Mouse (Mus musculus) midbrain, embryonic 15.5 days (tissue): ENCODE measurements around the gene Pitpnc1. TPM values are rescaled to one million over a fixed set of nuclear protein-coding genes. Genes with fewer than 3 reads are reported as not detected.

Experiments used
- ATAC-seq: fragments of 200-750 bp; cut with Nextera tagmentation; replicated peaks from 2 replicates; pipeline ENCODE4 v1.8.0; 2017; ENCODE audit warnings: moderate TSS enrichment
- H3K27ac ChIP-seq: fragments of 300-500 bp; sonication (generic); 2 replicates; pipeline ENCODE4 v1.5.1; 2015; ENCODE audit warnings: mild to moderate bottlenecking, inconsistent platforms
- H3K27me3 ChIP-seq: fragments of 300-500 bp; sonication (generic); replicated peaks from 2 replicates; pipeline ENCODE4 v1.6.1; 2015; ENCODE audit warnings: inconsistent platforms
- H3K36me3 ChIP-seq: fragments of 300-500 bp; sonication (generic); replicated peaks from 2 replicates; pipeline ENCODE4 v1.6.1; 2015; ENCODE audit warnings: inconsistent platforms
- H3K4me1 ChIP-seq: fragments of 300-500 bp; sonication (generic); 2 replicates; pipeline ENCODE4 v1.6.1; 2015; ENCODE audit warnings: inconsistent platforms
- H3K4me2 ChIP-seq: fragments of 300-500 bp; sonication (generic); 2 replicates; pipeline ENCODE4 v1.6.1; 2015; ENCODE audit warnings: inconsistent platforms, mild to moderate bottlenecking, moderate library complexity
- H3K4me3 ChIP-seq: fragments of 300-500 bp; sonication (generic); 2 replicates; pipeline ENCODE4 v1.5.1; 2015; ENCODE audit warnings: mild to moderate bottlenecking, inconsistent platforms
- H3K9ac ChIP-seq: fragments of 300-500 bp; sonication (generic); 2 replicates; pipeline ENCODE4 v1.6.1; 2015; ENCODE audit warnings: mild to moderate bottlenecking, inconsistent platforms
- H3K9me3 ChIP-seq: fragments of 300-500 bp; sonication (generic); 2 replicates; pipeline ENCODE4 v1.6.1; 2016; ENCODE audit warnings: inconsistent platforms
- WGBS: fragments of 180-500 bp; shearing (Covaris S2); methylation state at CpG from one replicate; pipeline ENCODE4 v1.1.7; 2015; ENCODE audit warnings: mixed read lengths; 5-methylcytosine and 5-hydroxymethylcytosine counted together
- polyA plus RNA-seq: library from polyadenylated mRNA; unstranded; fragments of >200 nt; fragmentation: Nextera tagmentation; extraction: Ambion mirVana; gene quantifications from 2 replicates; pipeline ENCODE4 v1.2.1, GENCODE M21; 2015

Pitpnc1 gene
- polyA plus RNA-seq, 1 experiment from 2014 or later: 43.7 TPM

DNA sequence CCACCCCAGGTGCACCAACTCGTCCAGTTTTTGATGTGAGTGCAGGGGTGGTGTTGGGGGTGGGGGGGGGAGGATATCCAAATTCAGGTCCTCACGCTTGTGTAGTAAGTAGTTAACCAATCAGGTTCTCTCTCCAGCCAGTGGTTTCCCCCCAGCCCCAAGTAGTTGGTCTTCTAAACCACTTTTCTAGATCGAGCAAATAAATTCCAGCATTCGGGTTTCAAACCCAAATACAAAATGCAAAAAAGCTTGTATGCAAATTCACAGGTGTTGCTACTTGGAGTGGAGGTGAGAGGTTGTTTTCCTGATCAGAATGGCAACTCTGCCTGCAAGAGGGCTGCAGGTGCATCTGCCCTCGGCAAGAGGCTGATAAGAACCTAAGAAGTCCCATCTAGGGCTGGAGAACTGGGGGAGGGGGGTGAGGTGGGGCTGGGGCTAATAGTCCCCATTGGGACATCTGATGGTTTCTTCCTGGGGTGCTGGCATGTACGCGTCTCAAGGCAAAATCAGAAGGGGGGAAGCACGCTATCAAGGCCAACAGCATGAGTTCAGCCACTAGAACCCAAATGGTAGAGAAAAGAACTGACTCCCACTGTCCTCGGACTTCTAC is 170.9 kb downstream of the Pitpnc1 start:
- Histone ChIP-seq H3K4me2 (no peak overlapping the region), H3K9me3 (no peaks in the 10 kb centered on the region), H3K4me3 (no peak overlapping the region), H3K4me1 (no peaks in the 10 kb centered on the region), H3K9ac (no peak overlapping the region), H3K27me3 (no peaks in the 10 kb centered on the region), H3K27ac (no peak overlapping the region), H3K36me3 (0 out of 2 replicates have a peak, but pooled peaks cover 2% of the 10 kb centered on the region)
- ATAC-seq: no peak
- 92% methylated on average over 9 of the region's 9 CpGs for WGBS

DNA sequence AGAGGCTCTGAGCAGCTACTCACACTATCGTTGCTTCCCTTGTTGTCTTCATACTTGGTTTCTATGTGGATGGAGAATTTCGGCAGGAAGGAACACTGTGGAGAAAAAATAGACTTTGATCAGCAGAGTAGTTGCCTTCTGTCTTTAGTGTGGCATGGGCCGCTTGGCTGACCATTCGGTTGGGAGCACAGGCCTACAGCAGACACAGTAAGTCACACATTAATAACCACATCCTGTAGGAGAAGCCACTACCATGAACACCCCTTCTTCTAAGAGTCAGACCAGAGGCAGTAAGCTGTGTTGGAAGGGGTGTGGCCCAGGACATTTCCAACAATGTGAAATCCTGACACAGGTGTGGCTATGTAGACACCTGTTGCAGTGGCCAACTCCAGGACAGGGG is 174.3 kb downstream of the Pitpnc1 start:
- Histone ChIP-seq H3K9ac (no peak overlapping the region), H3K4me3 (no peak overlapping the region), H3K4me1 (no peaks in the 10 kb centered on the region), H3K4me2 (no peak overlapping the region), H3K36me3 (0 out of 2 replicates have a peak, but pooled peaks cover 2% of the 10 kb centered on the region), H3K27me3 (no peaks in the 10 kb centered on the region), H3K27ac (no peak overlapping the region), H3K9me3 (no peaks in the 10 kb centered on the region)
- no peak for ATAC-seq
- 96% methylated on average over 4 of the region's 4 CpGs for WGBS

DNA sequence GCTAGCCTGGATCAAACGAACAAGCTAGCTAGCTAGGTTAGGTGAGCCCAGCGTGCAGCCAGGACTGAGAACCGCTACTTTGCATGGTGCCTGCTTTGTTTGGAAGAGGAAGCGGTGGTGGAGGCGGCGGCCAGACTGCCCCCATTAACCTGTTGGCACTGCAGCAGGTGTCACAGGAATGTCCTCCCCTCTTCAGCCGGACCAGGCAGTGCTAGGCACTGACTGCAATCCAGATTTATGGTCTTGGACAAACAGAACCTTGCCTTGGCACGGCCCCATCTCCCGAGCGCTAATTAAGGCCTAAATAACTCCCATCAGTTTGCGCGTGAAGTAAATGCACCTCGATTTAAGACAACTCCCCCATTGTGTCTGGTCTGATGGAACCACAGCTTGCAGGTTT is 178.5 kb downstream of the Pitpnc1 start:
- H3K27ac ChIP-seq: no peak overlapping the region
- H3K36me3 ChIP-seq: no peaks in the 10 kb centered on the region
- WGBS: 90% methylated on average over 13 of the region's 13 CpGs
- no peak overlapping the region for H3K9ac ChIP-seq
- no peak overlapping the region for H3K4me2 ChIP-seq
- no peaks in the 10 kb centered on the region for H3K27me3 ChIP-seq
- no peak overlapping the region for H3K4me3 ChIP-seq
- H3K9me3 ChIP-seq: no peaks in the 10 kb centered on the region
- no peak for ATAC-seq
- H3K4me1 ChIP-seq: no peaks in the 10 kb centered on the region

DNA sequence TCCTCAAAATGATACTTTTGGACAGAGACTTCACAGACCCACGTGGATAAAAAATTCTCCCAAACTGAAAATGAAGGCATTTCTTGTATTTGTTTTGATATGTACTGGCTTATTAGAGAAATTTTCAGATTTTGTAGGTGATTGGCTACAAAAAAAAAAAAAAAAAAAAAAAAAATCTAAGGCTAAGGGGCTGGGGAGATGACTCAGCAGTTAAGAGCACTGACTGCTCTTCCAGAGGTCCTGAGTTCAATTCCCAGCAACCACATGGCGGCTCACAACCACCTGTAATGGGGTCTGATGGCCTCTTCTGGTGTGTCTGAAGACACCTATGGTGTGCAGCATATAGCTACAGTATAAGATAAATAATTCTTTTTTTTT is 182.3 kb downstream of the Pitpnc1 start:
- no peak overlapping the region for H3K27ac ChIP-seq
- H3K9me3 ChIP-seq: no peaks in the 10 kb centered on the region
- no peak overlapping the region for H3K4me2 ChIP-seq
- no peak overlapping the region for H3K4me3 ChIP-seq
- 93% methylated on average over 2 of the region's 2 CpGs for WGBS
- no peak for ATAC-seq
- H3K36me3 ChIP-seq: no peaks in the 10 kb centered on the region
- no peak overlapping the region for H3K9ac ChIP-seq
- H3K4me1 ChIP-seq: no peaks in the 10 kb centered on the region
- no peaks in the 10 kb centered on the region for H3K27me3 ChIP-seq

DNA sequence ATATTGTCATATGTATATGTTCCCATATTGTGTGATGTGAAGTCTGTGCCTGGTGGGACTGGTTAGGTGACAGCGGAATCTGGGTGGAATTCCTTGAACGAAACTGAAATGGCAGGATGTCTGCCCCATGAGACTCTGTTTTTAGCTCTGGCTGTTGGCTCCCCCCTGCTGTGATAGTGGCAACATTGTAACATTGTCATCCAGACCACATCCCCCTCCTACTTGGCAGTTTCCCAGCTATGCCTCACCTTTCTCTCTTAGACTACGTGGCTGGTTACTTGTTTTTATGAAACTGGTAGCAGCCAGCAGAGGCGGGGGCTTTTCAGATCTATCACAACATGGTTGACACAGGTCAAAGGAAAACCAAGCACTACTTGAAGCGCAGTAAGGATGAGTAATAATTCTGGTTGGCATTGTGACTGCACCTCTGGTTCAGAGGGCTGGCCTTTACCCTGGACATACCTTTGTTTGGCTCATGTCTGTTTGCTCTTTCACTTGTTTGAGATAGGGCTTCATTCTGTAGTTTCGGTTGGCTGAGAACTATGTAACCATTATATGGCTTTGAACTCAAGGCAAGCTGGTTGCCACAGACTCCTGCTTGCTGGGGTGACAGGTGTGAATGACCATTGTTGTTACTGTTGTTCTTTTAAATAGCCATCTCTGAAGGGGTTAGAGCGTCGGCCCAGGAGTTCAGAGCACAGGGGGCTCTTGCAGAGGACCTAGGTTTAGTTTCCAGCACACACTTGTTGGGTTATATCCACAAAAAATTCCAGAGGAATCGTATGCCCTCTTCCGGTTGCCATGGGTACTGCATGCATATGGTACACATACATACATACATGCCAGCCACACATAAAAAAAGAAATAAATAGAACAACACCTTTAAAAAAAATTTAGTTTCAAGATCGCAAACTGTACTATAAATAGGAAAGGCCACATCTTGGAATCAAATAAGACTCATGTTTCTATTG is 183.0 kb downstream of the Pitpnc1 start:
- ATAC-seq: no peak
- Histone ChIP-seq H3K4me3 (no peak overlapping the region), H3K4me2 (no peak overlapping the region), H3K9me3 (no peaks in the 10 kb centered on the region), H3K36me3 (no peaks in the 10 kb centered on the region), H3K9ac (no peak overlapping the region), H3K4me1 (no peaks in the 10 kb centered on the region), H3K27me3 (no peaks in the 10 kb centered on the region), H3K27ac (no peak overlapping the region)
- 94% methylated on average over 11 of the region's 11 CpGs for WGBS

DNA sequence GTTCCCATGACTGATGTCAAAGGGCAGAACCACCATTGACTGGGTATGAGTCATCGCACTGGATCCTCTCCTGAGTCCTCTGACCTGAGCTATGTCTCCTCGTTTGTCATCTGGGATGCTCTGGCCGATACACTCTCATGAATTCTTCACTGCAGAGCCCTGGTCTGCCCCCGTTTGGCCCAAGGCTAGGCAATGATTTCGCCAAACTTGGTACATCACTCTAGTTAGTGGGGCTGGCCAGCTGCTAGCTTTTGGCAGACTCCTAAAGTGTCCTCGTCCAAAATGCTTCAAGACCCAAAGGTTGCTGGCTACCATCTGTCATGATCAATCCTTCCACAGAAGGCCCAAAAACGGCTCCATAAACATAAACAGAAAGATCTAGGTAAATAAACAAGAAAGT is 184.8 kb downstream of the Pitpnc1 start:
- Histone ChIP-seq H3K36me3 (no peaks in the 10 kb centered on the region), H3K9ac (no peak overlapping the region), H3K27ac (no peak overlapping the region), H3K4me2 (no peak overlapping the region), H3K9me3 (no peaks in the 10 kb centered on the region), H3K4me3 (no peak overlapping the region), H3K27me3 (no peaks in the 10 kb centered on the region), H3K4me1 (no peaks in the 10 kb centered on the region)
- no peak for ATAC-seq
- WGBS: 85% methylated on average over 7 of the region's 7 CpGs

DNA sequence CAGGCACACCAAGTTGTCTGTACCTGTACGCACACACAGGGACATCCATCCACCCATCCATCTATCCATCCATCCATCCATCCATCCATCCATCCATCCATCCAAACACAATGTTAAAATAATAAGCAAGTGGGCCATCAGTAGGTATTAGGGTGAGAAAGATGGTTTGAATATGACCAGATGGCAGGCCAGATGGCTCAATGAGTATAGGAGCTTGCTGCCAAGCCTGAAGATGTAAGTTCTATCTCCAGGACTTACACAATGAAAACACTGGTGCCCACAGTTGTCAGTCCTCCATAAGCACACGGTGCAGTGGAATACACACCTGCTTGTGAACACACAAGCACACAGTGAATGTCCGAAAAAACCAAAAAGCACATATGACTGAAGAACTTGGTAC is 186.9 kb downstream of the Pitpnc1 start:
- Histone ChIP-seq H3K4me2 (no peak overlapping the region), H3K36me3 (no peaks in the 10 kb centered on the region), H3K4me3 (no peak overlapping the region), H3K4me1 (peaks cover 11% of the 10 kb centered on the region; the same call in 1 of the 2 replicates), H3K27ac (no peak overlapping the region), H3K9me3 (no peaks in the 10 kb centered on the region), H3K27me3 (no peaks in the 10 kb centered on the region), H3K9ac (no peak overlapping the region)
- ATAC-seq: no peak
- WGBS: 97% methylated on average over 3 of the region's 3 CpGs

DNA sequence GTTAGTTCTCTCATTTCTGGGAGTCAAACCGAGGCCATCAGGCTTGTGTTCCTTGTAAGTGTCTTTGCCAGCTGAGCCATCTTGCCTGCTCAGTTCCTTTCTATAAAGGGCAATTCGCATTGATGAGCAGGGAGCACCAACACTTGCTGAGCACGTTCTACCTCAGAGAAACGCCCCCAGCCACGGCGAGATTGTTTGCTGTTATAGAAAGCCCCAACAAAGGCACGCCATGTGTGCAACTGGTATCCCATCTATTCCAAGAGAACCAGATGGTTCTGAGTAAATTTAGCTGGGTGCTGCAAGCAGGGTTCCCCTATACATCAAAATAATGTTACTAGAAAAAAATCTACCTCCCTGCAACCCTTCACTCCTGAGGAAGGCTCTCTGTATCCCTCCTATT is 188.0 kb downstream of the Pitpnc1 start:
- WGBS: 96% methylated on average over 7 of the region's 7 CpGs
- H3K36me3 ChIP-seq: no peaks in the 10 kb centered on the region
- H3K4me2 ChIP-seq: no peak overlapping the region
- H3K4me1 ChIP-seq: peaks cover 11% of the 10 kb centered on the region; the same call in 1 of the 2 replicates
- H3K9me3 ChIP-seq: no peaks in the 10 kb centered on the region
- no peaks in the 10 kb centered on the region for H3K27me3 ChIP-seq
- no peak for ATAC-seq
- H3K27ac ChIP-seq: no peak overlapping the region
- no peak overlapping the region for H3K9ac ChIP-seq
- no peak overlapping the region for H3K4me3 ChIP-seq

DNA sequence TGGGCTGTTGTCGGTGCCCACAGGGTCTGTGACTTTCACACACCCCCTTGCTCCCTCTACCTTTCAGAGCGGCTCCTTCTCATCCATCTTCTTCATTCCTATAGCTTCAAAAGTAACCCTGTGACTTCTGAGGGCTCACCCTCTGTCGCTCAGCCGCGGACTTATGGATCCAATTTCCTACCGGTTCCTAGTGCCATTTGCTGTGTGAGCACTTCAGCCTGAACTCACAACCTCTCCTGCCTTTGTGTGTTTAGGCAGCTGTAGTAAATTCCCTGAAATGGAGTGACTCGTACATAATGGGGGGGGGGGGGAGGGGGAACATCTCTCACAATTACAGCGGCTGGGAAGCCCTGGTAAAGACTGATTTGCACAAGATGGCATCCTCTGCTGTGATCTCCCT is 191.2 kb downstream of the Pitpnc1 start:
- no peak for ATAC-seq
- Histone ChIP-seq H3K9me3 (no peaks in the 10 kb centered on the region), H3K27ac (no peak overlapping the region), H3K4me3 (no peak overlapping the region), H3K27me3 (no peaks in the 10 kb centered on the region), H3K4me1 (peaks cover 19% of the 10 kb centered on the region), H3K4me2 (no peak overlapping the region), H3K9ac (no peak overlapping the region), H3K36me3 (no peaks in the 10 kb centered on the region)
- WGBS: 25% methylated on average over 8 of the region's 8 CpGs

DNA sequence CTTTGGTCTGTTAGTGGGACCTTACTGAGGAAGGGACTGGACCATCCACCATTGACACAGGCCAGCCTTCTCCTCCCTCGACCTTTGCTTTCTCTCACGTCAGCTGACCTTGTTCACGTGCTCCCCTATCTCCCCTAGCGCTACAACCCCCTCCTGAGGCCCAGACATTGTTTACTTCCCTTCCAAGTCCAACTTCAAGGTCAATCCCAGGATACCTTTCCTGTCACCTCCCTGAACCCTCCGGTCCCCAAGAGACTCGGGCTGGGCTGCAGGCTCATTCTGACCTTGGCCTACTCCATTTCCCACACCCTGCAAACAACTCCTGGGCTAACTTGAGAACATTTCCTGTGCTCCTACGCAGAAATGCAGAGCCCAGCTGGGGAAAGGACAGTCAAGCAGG is 193.6 kb downstream of the Pitpnc1 start:
- 80% methylated on average over 7 of the region's 7 CpGs for WGBS
- no peak overlapping the region for H3K4me2 ChIP-seq
- no peaks in the 10 kb centered on the region for H3K9me3 ChIP-seq
- no peaks in the 10 kb centered on the region for H3K36me3 ChIP-seq
- H3K4me1 ChIP-seq: peaks cover 29% of the 10 kb centered on the region
- H3K4me3 ChIP-seq: no peak overlapping the region
- no peak overlapping the region for H3K27ac ChIP-seq
- no peaks in the 10 kb centered on the region for H3K27me3 ChIP-seq
- no peak overlapping the region for H3K9ac ChIP-seq
- ATAC-seq: no peak

DNA sequence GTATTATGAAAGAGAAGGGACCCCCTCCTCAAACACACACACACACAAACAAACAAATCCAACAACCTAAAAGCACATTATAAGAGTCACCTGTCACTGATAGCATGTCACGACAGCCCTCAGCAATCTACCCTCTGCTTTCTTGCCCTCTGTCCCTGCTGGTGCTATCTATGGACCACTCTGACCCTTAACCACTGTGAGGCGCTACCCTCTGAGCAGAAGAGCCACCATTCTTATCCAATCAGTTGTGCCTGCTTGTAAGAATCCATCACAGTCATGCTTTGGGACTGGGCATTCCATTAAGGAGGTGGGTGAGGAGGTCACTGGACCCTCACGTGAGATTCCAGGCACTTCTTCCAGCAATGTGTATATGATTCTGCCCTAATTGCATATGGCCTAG is 194.2 kb downstream of the Pitpnc1 start:
- H3K27ac ChIP-seq: no peak overlapping the region
- H3K9me3 ChIP-seq: no peaks in the 10 kb centered on the region
- 75% methylated on average over 3 of the region's 3 CpGs for WGBS
- H3K9ac ChIP-seq: no peak overlapping the region
- peaks cover 31% of the 10 kb centered on the region for H3K4me1 ChIP-seq
- H3K4me3 ChIP-seq: no peak overlapping the region
- H3K27me3 ChIP-seq: no peaks in the 10 kb centered on the region
- ATAC-seq: no peak
- H3K36me3 ChIP-seq: no peaks in the 10 kb centered on the region
- no peak overlapping the region for H3K4me2 ChIP-seq

DNA sequence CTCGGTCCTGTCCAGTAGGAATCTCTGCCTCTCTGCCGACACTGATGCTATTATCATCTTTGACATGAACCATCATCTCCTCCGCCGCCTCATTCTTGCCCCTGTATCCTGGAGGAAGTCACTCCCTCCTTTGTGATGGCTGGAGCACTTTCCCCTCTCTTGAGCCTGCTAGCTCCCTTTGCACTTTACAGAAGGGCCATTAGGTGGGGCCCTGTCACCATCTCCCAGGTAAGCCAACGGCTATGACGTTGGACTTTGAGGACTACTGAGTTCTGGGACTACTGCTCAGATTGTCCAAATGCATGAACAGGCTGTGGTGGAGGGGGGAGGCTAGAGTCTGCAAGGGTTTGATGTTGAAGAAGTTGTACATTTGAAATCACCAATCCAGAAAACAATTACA is 194.6 kb downstream of the Pitpnc1 start:
- ATAC-seq: 0 out of 2 replicates have a peak, but pooled peaks have one; percentile 48
- Histone ChIP-seq H3K4me1 (peaks cover 31% of the 10 kb centered on the region), H3K27me3 (no peaks in the 10 kb centered on the region)

DNA sequence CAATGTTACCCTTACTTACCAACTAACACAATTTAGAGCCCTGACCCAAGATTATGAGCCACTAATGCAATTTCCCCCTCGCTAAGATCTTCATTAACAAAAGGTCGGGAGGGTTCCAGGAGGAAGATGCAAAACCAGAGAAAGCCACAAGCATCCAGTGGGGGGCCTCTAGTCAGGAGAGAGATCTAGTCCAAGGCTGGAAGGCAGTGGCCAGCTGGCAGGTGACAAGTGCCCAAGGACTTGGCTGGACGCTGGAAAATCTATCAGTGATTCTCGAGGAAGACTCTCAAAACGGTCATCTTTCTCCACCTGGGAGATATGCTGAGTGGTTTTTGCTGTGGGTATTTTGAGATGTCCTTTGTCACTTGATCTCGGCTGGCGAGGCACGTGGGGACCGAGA is 196.3 kb downstream of the Pitpnc1 start:
- Histone ChIP-seq H3K36me3 (no peaks in the 10 kb centered on the region), H3K4me1 (peaks cover 19% of the 10 kb centered on the region), H3K27ac (no peak overlapping the region), H3K4me2 (no peak overlapping the region), H3K9me3 (no peaks in the 10 kb centered on the region), H3K4me3 (no peak overlapping the region), H3K27me3 (no peaks in the 10 kb centered on the region), H3K9ac (no peak overlapping the region)
- 73% methylated on average over 9 of the region's 9 CpGs for WGBS
- ATAC-seq: no peak

More for the DNA sequence above, 194.6 kb downstream of the Pitpnc1 start:
- Histone ChIP-seq H3K4me2 (no peak overlapping the region), H3K9me3 (no peaks in the 10 kb centered on the region), H3K36me3 (no peaks in the 10 kb centered on the region), H3K4me3 (no peak overlapping the region), H3K9ac (no peak overlapping the region), H3K27ac (no peak overlapping the region)
- WGBS: 24% methylated on average over 6 of the region's 6 CpGs
